Mouse (Mus musculus): Measurements from ENCODE around the gene Nrarp. TPM values are rescaled to one million over a fixed set of nuclear protein-coding genes. Genes with fewer than 3 reads are reported as not detected.

The Nrarp gene
- polyA plus RNA-seq, 1 experiment, result 39.0 TPM

GRCm38 (mm10) chr2:25179566-25180217 is 866 bp upstream of the Nrarp start:
- WGBS, result 30% methylated on average over 15 of the region's 15 CpGs
- Histone ChIP-seq H3K27ac (ENCODE audit: insufficient read depth, low read depth, low read length) (peak overlapping the region; percentile 68), H3K36me3 (ENCODE audit: control insufficient read depth, insufficient read depth, low read length) (no peaks in the 10 kb centered on the region), H3K27me3 (ENCODE audit: control insufficient read depth, insufficient read depth, low read length) (no peaks in the 10 kb centered on the region), H3K4me3 (ENCODE audit: low read depth, low read length) (peak overlapping the region; percentile 83), H3K4me1 (ENCODE audit: control insufficient read depth, insufficient read depth, insufficient read length, low read length) (peaks cover 41% of the 10 kb centered on the region)
- TF ChIP-seq CTCF (IDR thresholded peaks at IDR 0.05; ENCODE audit: extremely low read depth, insufficient read length, insufficient replicate concordance, low read depth, low read length), result no peak
- TF ChIP-seq POLR2A (IDR thresholded peaks at IDR 0.05; ENCODE audit: low read depth, low read length), result no peak

GRCm38 (mm10) chr2:25180973-25181890 is 674 bp downstream of the Nrarp start:
- TF ChIP-seq CTCF (IDR thresholded peaks at IDR 0.05; ENCODE audit: extremely low read depth, insufficient read length, insufficient replicate concordance, low read depth, low read length), result no peak
- TF ChIP-seq POLR2A (IDR thresholded peaks at IDR 0.05; ENCODE audit: low read depth, low read length), result no peak
- peak overlapping the region; percentile 90 for H3K27ac ChIP-seq (ENCODE audit: insufficient read depth, low read depth, low read length)
- peak overlapping the region; percentile 83 for H3K4me3 ChIP-seq (ENCODE audit: low read depth, low read length)
- H3K36me3 ChIP-seq (ENCODE audit: control insufficient read depth, insufficient read depth, low read length), result no peaks in the 10 kb centered on the region
- H3K27me3 ChIP-seq (ENCODE audit: control insufficient read depth, insufficient read depth, low read length), result no peaks in the 10 kb centered on the region
- H3K4me1 ChIP-seq (ENCODE audit: control insufficient read depth, insufficient read depth, insufficient read length, low read length), result peaks cover 40% of the 10 kb centered on the region
- WGBS, result under 1% methylated on average over 100 of the region's 100 CpGs

GRCm38 (mm10) chr2:25181891-25182397 is 1.4 kb downstream of the Nrarp start:
- H3K27ac ChIP-seq (ENCODE audit: insufficient read depth, low read depth, low read length), result peak overlapping the region; percentile 22; the same call in 1 of the 2 replicates
- WGBS, result 1% methylated on average over 17 of the region's 17 CpGs
- H3K4me3 ChIP-seq (ENCODE audit: low read depth, low read length), result peak overlapping the region; percentile 83
- H3K27me3 ChIP-seq (ENCODE audit: control insufficient read depth, insufficient read depth, low read length), result no peaks in the 10 kb centered on the region
- H3K4me1 ChIP-seq (ENCODE audit: control insufficient read depth, insufficient read depth, insufficient read length, low read length), result peaks cover 35% of the 10 kb centered on the region
- no peak for TF ChIP-seq CTCF (IDR thresholded peaks at IDR 0.05; ENCODE audit: extremely low read depth, insufficient read length, insufficient replicate concordance, low read depth, low read length)
- H3K36me3 ChIP-seq (ENCODE audit: control insufficient read depth, insufficient read depth, low read length), result no peaks in the 10 kb centered on the region

- H3K27me3 ChIP-seq (ENCODE audit: control insufficient read depth, insufficient read depth, low read length), result no peaks in the 10 kb centered on the region
- peaks cover 28% of the 10 kb centered on the region for H3K4me1 ChIP-seq (ENCODE audit: control insufficient read depth, insufficient read depth, insufficient read length, low read length)
- peak overlapping the region; percentile 49 for H3K4me3 ChIP-seq (ENCODE audit: low read depth, low read length)
- TF ChIP-seq CTCF (IDR thresholded peaks at IDR 0.05; ENCODE audit: extremely low read depth, insufficient read length, insufficient replicate concordance, low read depth, low read length) (no peak), POLR2A (IDR thresholded peaks at IDR 0.05; ENCODE audit: low read depth, low read length) (no peak)
- no peaks in the 10 kb centered on the region for H3K36me3 ChIP-seq (ENCODE audit: control insufficient read depth, insufficient read depth, low read length)
- 11% methylated on average over 6 of the region's 6 CpGs for WGBS
- no peak overlapping the region for H3K27ac ChIP-seq (ENCODE audit: insufficient read depth, low read depth, low read length)
Measured at GRCm38 (mm10) chr2:25182664-25183063, 2.1 kb downstream of the Nrarp start.

- no peaks in the 10 kb centered on the region for H3K27me3 ChIP-seq (ENCODE audit: control insufficient read depth, insufficient read depth, low read length)
- H3K4me3 ChIP-seq (ENCODE audit: low read depth, low read length), result no peak overlapping the region
- peaks cover 24% of the 10 kb centered on the region for H3K4me1 ChIP-seq (ENCODE audit: control insufficient read depth, insufficient read depth, insufficient read length, low read length)
- no peaks in the 10 kb centered on the region for H3K36me3 ChIP-seq (ENCODE audit: control insufficient read depth, insufficient read depth, low read length)
- no peak overlapping the region for H3K27ac ChIP-seq (ENCODE audit: insufficient read depth, low read depth, low read length)
- TF ChIP-seq CTCF (IDR thresholded peaks at IDR 0.05; ENCODE audit: extremely low read depth, insufficient read length, insufficient replicate concordance, low read depth, low read length), result no peak
- no peak for TF ChIP-seq POLR2A (IDR thresholded peaks at IDR 0.05; ENCODE audit: low read depth, low read length)
- 79% methylated on average over 2 of the region's 2 CpGs for WGBS
Measured at GRCm38 (mm10) chr2:25183336-25183735, 2.8 kb downstream of the Nrarp start.

- Histone ChIP-seq H3K4me3 (ENCODE audit: low read depth, low read length) (no peak overlapping the region), H3K4me1 (ENCODE audit: control insufficient read depth, insufficient read depth, insufficient read length, low read length) (peaks cover 20% of the 10 kb centered on the region), H3K27ac (ENCODE audit: insufficient read depth, low read depth, low read length) (no peak overlapping the region), H3K36me3 (ENCODE audit: control insufficient read depth, insufficient read depth, low read length) (no peaks in the 10 kb centered on the region), H3K27me3 (ENCODE audit: control insufficient read depth, insufficient read depth, low read length) (no peaks in the 10 kb centered on the region)
- TF ChIP-seq CTCF (IDR thresholded peaks at IDR 0.05; ENCODE audit: extremely low read depth, insufficient read length, insufficient replicate concordance, low read depth, low read length) (no peak), POLR2A (IDR thresholded peaks at IDR 0.05; ENCODE audit: low read depth, low read length) (no peak)
- WGBS, result 93% methylated on average over 7 of the region's 7 CpGs
Measured at GRCm38 (mm10) chr2:25184496-25184895, 3.9 kb downstream of the Nrarp start.

Measured in small intestine, adult 2 months (tissue).